ENCODE assay signal across 19 mouse cellular contexts in the genomic region with DNA sequence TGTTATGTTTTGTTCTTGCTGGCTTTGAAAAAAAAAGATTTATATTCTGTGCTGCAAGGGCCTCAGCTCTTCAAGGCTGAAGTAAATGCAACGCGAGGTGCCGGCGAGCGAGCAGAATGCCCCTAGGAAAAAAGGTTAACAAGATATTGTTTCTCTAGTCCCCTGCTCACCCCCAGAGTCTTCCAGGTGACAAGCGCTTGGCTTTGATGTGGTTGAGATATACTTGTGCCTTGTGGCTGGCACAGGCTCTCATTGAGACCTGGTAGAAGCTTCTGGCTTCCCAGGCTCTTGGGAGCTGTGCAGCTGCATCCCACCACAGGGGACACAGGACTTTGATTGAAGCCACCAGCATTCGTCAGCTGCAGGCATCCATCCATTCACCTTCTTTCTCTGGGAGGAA.
DNase-seq lines count a peak whose midpoint lies in the region; ATAC-seq lines count a peak whose summit lies in the region.
"Had no signal": no experiment of that assay in that cellular context is flagged by ENCODE, and none has a peak within 500 bp of the region (broad histone marks: within the 10 kb centered on the region; RNA-seq: fewer than 3 reads in every experiment).

No protein-coding gene starts in this region.

- 0 out of 2 replicates have a peak overlapping the region, but pooled peaks have one; percentile 30 for H3K27ac ChIP-seq in hindbrain, embryonic 15.5 days (replicated peaks)
- no peak overlapping the region for H3K27ac ChIP-seq in hindbrain, embryonic 11.5 days (ENCODE audit: low read depth, low read length)
- H3K27ac ChIP-seq: heart, embryonic 10.5 days; left cerebral cortex, adult 2 months; limb, embryonic 12.5 days; liver, embryonic 14.5 days had no signal

- H3K27me3 ChIP-seq in hindbrain, embryonic 15.5 days: no peaks in the 10 kb centered on the region
- no peaks in the 10 kb centered on the region for H3K27me3 ChIP-seq in hindbrain, embryonic 11.5 days (ENCODE audit: control insufficient read depth, insufficient read depth, low read length)
- H3K27me3 ChIP-seq: limb, embryonic 12.5 days; megakaryocyte, embryonic 14.5 days had no signal

- 0 out of 2 replicates have a peak, but pooled peaks cover 9% of the 10 kb centered on the region for H3K4me1 ChIP-seq in hindbrain, embryonic 15.5 days (replicated peaks)
- no peaks in the 10 kb centered on the region for H3K4me1 ChIP-seq in hindbrain, embryonic 11.5 days (replicated peaks; ENCODE audit: control insufficient read depth, insufficient read depth, low read length)
- H3K4me1 ChIP-seq: megakaryocyte, embryonic 14.5 days had no signal

- intact Hi-C loops in heart, postnatal 25 days (cut with DNase I): no loop called here

- WGBS in hindbrain, embryonic 15.5 days: 55% methylated on average over 7 of the region's 7 CpGs
- 67% methylated on average over 7 of the region's 7 CpGs for WGBS in hindbrain, embryonic 11.5 days

- H3K9ac ChIP-seq in hindbrain, embryonic 15.5 days: no peak overlapping the region
- no peak overlapping the region for H3K9ac ChIP-seq in hindbrain, embryonic 11.5 days (ENCODE audit: low read depth, low read length)
- H3K9ac ChIP-seq: limb, embryonic 12.5 days; liver, embryonic 14.5 days had no signal

- H3K36me3 ChIP-seq in hindbrain, embryonic 15.5 days: no peaks in the 10 kb centered on the region
- H3K36me3 ChIP-seq in hindbrain, embryonic 11.5 days (ENCODE audit: control insufficient read depth, insufficient read depth, low read length): no peaks in the 10 kb centered on the region
- H3K36me3 ChIP-seq: heart, embryonic 10.5 days; limb, embryonic 12.5 days had no signal

- DNase-seq in hindbrain, embryonic 11.5 days (ENCODE audit: low spot score): no peak
- peak; percentile 52 for DNase-seq in T-cell, adult 2 months (ENCODE audit: low spot score)
- DNase-seq in naive thymus-derived CD4-positive, alpha-beta T cell, adult 2 months (ENCODE audit: low read depth): peak; percentile 57
- peak; percentile 63 to 79 for DNase-seq in thymus, postnatal 36 days
- DNase-seq in embryo, embryonic 11 days: no peak
- DNase-seq in heart, postnatal 25 days (ENCODE audit: low spot score): no peak
- DNase-seq: adrenal gland, postnatal 25 days; cerebellum, adult 9-11 months; gastrocnemius, postnatal 10 days; heart, postnatal 14 days; right cerebral cortex, postnatal 4 days had no signal

- no peak for ATAC-seq in hindbrain, embryonic 15.5 days (ENCODE audit: low FRiP score, low read depth)
- ATAC-seq in hindbrain, embryonic 11.5 days (ENCODE audit: low FRiP score): no peak
- ATAC-seq: forebrain, embryonic 16.5 days; lung, postnatal 0 days had no signal

- H3K4me3 ChIP-seq in hindbrain, embryonic 15.5 days: no peak overlapping the region
- H3K4me3 ChIP-seq in hindbrain, embryonic 11.5 days (ENCODE audit: low read depth, low read length): no peak overlapping the region
- H3K4me3 ChIP-seq: heart, embryonic 10.5 days; left cerebral cortex, adult 2 months; limb, embryonic 12.5 days; megakaryocyte, embryonic 14.5 days had no signal

- H3K9me3 ChIP-seq in hindbrain, embryonic 15.5 days: no peaks in the 10 kb centered on the region
- H3K9me3 ChIP-seq in hindbrain, embryonic 11.5 days (ENCODE audit: control insufficient read depth, low read length): no peaks in the 10 kb centered on the region
- H3K9me3 ChIP-seq: heart, embryonic 10.5 days; limb, embryonic 12.5 days; megakaryocyte, embryonic 14.5 days had no signal

- H3K4me2 ChIP-seq in hindbrain, embryonic 15.5 days: no peak overlapping the region
- H3K4me2 ChIP-seq in hindbrain, embryonic 11.5 days (replicated peaks; ENCODE audit: low read depth, low read length): no peak overlapping the region
- H3K4me2 ChIP-seq: limb, embryonic 12.5 days had no signal

Comparison
In these comparisons a context has a peak if more than half of its experiments do, and no peak if none do; other contexts are left out.
1. DNase-seq: peak in T-cell, adult 2 months (single experiment), naive thymus-derived CD4-positive, alpha-beta T cell, adult 2 months (single experiment) and thymus, postnatal 36 days (2 of 2); none in hindbrain, embryonic 11.5 days (single experiment), embryo, embryonic 11 days (single experiment) and heart, postnatal 25 days (single experiment).